Mouse (Mus musculus) R1 (cell line): ENCODE measurements around the gene Defb11.
"Not testable (repeated sequence)": the region's sequence is repeated elsewhere in the genome, so short reads cannot be mapped to it uniquely, and the experiment has no call there.

Experiments
- DNase-seq: peaks from one replicate; pipeline ENCODE4 v3.0.0-alpha.2; 2018; ENCODE audit warnings: low read depth, low spot score

Defb11 gene

DNA sequence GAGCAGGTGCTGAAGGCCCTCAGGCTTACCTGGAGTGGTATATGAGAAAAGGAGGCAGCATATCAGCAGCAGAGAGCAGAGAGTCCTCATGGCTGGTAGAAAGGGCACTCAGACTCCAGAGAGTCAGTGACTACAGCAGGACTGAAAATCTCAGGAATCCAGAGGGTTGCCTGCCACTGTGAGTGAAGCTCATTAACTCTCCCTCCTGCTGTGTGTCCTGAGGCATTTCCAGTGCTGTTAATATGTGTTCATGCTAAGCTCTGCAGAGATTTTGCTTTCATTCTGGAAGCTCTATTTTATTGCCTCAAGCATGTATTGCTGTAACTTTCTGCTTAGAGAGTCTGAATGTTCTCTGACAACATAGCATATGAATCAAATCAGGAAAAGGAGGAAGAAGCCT, at the start of gene Defb11:
TSS of gene Defb11 (minus strand) at position 123 of the 400 bp plus-strand sequence.
- not testable (repeated sequence) for DNase-seq

DNA sequence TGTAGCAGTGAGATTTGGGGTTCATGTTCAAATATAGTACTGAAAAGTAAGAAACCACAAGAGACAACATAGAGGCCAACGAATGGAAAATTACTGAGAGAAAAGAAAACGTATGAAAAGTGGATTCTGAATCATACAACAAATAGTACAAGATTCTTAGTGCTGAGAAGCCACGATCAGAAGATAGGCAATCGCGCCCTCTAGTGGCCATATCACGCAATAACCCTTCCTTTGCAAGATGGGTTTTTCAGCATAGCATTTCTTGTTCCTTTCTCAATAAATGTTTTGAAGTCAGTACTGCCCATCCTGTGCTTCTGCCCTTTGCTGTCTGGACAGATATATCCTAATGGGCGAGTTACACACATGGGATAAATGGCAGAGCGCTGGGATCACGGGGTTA, 49.1 kb upstream of the Defb11 start:
- DNase-seq: peak; percentile 60

DNA sequence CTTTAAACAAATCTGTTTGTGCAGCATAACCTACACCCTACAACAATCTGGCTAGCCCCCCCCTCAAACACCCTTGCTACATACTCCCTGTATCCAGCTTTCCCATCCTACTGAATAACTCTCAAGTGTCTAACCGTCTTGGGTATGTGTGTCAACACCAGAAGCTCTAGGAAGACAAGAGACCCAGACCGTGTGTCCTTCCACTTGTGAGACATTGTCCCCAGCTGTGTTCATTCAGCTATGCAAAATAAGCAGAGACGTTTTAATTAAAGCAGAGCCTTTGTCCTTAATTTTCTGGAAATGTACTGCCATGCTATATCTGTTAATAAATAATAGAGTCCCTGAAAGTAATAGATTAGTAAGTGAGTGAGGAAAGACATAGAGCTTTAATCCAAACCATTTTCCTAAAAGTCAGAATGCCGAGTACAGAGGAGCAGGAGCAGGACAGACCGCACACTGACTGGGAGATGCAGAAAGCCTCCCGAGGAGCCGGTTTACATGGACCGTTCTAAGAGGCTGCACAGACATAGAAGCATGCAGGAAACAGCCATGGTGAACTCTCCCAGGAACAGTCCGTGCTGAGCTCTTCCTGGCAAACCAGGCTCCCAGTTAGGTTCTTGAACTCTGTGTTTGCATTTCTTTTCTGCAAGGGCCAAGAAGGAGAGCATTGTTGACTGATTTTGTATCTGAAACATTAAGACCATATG, 41.3 kb upstream of the Defb11 start:
- no peak for DNase-seq

DNA sequence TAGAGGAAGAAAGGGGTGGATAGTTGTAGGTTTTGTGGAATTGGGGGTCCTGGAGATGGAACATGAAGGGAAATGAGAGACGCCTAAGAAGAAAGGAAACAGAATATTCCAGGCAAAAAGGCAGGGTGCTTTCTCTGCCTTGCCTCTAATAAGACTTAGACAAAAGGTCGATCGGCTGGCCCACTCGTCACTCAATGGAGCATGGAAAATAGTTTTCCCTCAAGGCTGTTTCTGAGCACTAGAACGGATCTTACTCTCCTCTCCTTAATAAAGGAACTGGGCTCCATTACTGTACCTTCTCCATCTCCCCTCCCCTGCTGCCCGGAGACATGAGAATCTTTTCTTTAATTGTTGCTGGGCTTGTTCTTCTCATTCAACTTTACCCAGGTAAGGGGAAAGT, 40.2 kb upstream of the Defb11 start, which contains the start of gene Defb13:
TSS of gene Defb13 (plus strand) at position 301 of the 400 bp plus-strand sequence.
- DNase-seq: no peak

DNA sequence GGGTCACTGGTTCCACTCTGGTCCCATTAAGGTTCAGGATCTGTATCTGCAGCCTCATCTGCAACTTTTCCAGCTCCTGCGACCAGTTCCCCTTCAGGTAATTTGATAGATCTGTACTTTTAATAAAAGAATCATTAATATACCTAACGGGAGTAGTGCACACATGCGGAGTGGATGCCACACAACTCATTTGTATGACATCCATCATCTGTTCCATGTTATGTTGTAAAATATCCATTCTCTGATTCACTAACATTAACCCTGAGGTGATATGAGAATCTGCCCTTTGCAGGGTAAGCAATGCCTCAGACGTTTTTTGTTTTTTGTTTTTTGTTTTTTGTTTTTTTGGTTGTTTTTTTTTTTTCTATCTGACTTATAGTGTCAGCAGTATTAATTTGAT, 31.8 kb upstream of the Defb11 start, which contains the start of gene Defb35:
TSS of gene Defb35 (plus strand) at position 301 of the 400 bp plus-strand sequence.
- DNase-seq: not testable (repeated sequence)

DNA sequence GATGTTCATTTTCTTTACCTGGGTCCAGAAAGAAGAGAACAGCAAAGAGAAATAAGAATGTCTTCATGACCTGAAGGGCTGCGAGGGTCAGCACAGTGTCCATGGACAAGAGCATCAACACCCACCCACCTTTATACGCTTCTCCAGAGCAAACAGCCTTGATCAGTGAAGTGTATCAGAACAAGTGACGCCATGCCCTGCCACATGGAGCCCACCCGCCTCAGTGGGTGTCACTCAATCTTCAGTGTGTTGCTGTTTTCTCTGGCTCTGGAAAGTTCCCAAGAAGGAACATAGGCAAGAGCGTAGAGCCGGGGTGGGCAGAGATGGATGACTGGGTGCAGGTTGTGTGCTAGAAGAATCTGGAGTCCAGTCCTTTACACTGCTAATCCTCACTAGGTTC, 26.4 kb upstream of the Defb11 start, which contains the start of gene Defb15:
TSS of gene Defb15 (minus strand) at position 101 of the 400 bp plus-strand sequence.
- DNase-seq: no peak

DNA sequence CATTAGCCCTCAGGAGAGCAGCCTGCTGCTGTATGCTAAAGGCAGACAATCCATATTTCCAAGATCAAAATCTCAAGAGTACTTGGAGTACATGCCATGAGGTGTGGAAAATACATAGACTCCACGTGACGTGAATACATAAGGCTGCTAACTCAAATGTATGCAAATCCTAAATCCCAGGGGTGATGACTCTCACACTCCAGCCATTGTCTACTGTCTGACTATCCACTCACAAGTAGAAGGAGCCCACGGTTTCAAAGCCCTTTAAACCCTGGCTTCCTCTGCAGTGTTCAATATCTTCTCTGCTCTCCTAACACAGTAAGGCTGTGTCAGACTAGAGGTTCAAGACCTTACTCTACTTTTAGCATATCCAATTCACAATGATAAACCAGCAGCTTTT, 24.5 kb upstream of the Defb11 start:
- DNase-seq: not testable (repeated sequence)

DNA sequence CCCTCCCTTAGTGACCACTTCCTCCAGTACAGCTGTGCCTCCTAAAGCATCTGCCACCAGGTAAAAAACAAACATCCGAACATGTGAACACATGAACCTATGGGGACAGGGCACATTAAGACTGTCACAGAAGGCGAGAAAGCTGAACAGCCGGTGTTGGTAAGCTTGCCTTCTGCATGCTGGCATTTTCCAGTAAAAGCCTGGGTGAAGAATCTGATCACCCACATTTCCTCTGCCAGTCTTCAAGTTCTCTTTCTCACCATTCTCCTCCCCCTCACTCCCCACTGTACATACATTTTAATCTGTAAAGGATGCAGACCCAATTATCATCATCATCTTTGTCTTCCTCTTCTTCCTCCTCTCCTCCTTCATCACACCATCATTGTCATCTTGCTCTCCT, 9.4 kb upstream of the Defb11 start:
- DNase-seq: no peak

DNA sequence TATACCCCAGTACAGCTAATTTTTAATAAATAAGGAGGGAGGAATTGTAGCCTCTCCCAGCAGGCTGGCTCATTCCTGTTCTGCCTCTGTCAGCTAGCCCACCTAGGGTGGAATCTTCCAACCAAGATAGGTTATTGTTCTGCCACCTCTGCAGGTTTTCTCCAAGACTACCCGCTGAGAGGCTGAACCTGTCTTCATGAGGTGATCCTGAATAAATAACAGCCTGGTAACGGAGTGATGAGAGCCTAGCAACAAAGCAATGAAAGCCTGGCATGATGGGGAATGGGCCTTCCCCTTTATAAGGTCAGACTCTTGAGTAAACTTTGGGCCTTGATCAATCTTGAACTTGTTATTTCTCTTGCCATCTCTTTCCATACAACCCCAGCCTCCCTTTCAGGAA, 6.3 kb upstream of the Defb11 start:
- peak; percentile 69 for DNase-seq

DNA sequence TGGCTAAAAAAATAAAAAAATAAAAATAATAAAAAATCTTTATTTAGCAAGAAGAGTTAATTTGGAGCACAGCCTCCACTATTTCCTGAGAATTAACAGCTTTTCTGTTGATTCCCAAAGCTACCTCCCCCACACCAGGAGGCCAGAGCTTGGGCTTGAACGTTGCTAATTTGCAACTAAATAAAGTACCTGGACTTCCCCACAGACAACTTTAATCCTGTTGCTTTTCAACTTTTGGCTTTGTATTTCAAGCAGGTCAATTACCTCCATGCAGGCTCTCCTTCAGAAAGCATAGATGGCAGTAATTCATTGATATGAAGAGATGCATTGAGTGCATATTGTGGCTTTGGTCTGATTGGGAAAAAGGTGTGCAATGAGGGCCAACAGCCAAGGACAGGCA, 5.7 kb upstream of the Defb11 start:
- DNase-seq: peak; percentile 79

DNA sequence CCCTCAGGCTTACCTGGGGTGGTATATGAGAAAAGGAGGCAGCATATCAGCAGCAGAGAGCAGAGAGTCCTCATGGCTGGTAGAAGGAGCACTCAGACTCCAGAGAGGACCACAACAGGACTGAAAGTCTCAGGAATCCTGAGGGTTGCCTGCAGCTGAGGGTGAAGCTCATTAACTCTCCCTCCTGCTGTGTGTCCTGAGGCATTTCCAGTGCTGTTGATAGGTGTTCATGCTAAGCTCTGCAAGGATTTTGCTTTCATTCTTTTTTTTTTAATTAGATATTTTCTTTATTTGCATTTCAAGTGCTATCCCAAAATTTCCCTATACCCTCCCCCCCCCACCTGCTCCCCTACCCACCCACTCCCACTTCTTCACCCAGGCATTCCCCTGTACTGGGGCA, 20.9 kb downstream of the Defb11 start, which contains the start of gene Defb9:
TSS of gene Defb9 (minus strand) at position 101 of the 400 bp plus-strand sequence.
- not testable (repeated sequence) for DNase-seq

DNA sequence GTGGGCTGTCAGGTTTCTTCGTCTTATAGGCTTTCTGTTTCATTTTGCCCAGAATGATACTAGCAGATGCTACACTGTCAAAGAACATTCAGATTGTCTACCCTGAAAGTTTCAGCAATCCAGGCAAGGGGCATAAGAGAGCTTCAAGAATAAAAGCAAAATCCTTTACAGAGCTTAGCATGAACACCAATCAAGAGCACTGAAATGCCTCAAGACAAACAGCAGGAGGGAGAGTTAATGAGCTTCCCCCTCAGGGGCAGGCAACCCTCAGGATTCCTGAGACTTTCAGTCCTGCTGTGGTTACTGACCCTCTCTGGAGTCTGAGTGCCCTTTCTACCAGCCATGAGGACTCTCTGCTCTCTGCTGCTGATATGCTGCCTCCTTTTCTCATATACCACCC, 47.6 kb downstream of the Defb11 start, which contains the start of gene Defb10:
TSS of gene Defb10 (plus strand) at position 316 of the 400 bp plus-strand sequence.
- DNase-seq: peak; percentile 4
